Comparison of ENCODE assay signal across 9 mouse cellular contexts in genomic region chr19:60468846-60469245, GRCm38 (mm10). TPM values are rescaled to one million over a fixed set of nuclear protein-coding genes. Genes with fewer than 3 reads are reported as not detected.
DNase-seq lines count a peak whose midpoint lies in the region; ATAC-seq and TF ChIP-seq lines count a peak whose summit lies in the region.
"Had no signal": no experiment of that assay in that cellular context is flagged by ENCODE, and none has a peak within 500 bp of the region (broad histone marks: within the 10 kb centered on the region; RNA-seq: fewer than 3 reads in every experiment).

No protein-coding gene starts in this region.

- no peak overlapping the region for H3K9ac ChIP-seq in forebrain, embryonic 15.5 days (replicated peaks)
- H3K9ac ChIP-seq in liver, embryonic 11.5 days (ENCODE audit: low read depth, low read length), result no peak overlapping the region
- no peak overlapping the region for H3K9ac ChIP-seq in neural tube, embryonic 15.5 days (replicated peaks)

- peak overlapping the region; percentile 59 for H3K4me2 ChIP-seq in forebrain, embryonic 15.5 days (replicated peaks)
- no peak overlapping the region for H3K4me2 ChIP-seq in liver, embryonic 11.5 days
- peak overlapping the region; percentile 68 for H3K4me2 ChIP-seq in neural tube, embryonic 15.5 days

- H3K4me3 ChIP-seq in heart, embryonic 10.5 days, result no peak overlapping the region
- peak overlapping the region; percentile 38 for H3K4me3 ChIP-seq in forebrain, embryonic 15.5 days
- H3K4me3 ChIP-seq in liver, embryonic 11.5 days (ENCODE audit: low read depth, low read length), result no peak overlapping the region
- H3K4me3 ChIP-seq in neural tube, embryonic 15.5 days (replicated peaks), result peak overlapping the region; percentile 42
- H3K4me3 ChIP-seq in left cerebral cortex, adult 2 months, result no peak overlapping the region

- no peak for TF ChIP-seq CTCF in left cerebral cortex, adult 2 months (IDR thresholded peaks at IDR 0.05)

- H3K9me3 ChIP-seq in heart, embryonic 10.5 days, result no peaks in the 10 kb centered on the region
- no peaks in the 10 kb centered on the region for H3K9me3 ChIP-seq in forebrain, embryonic 15.5 days
- no peaks in the 10 kb centered on the region for H3K9me3 ChIP-seq in liver, embryonic 11.5 days (ENCODE audit: control insufficient read depth, low read length)
- H3K9me3 ChIP-seq in neural tube, embryonic 15.5 days (replicated peaks), result no peaks in the 10 kb centered on the region

- H3K27ac ChIP-seq in heart, embryonic 10.5 days, result no peak overlapping the region
- no peak overlapping the region for H3K27ac ChIP-seq in forebrain, embryonic 15.5 days (replicated peaks)
- no peak overlapping the region for H3K27ac ChIP-seq in liver, embryonic 11.5 days (ENCODE audit: low read depth, low read length)
- no peak overlapping the region for H3K27ac ChIP-seq in neural tube, embryonic 15.5 days (replicated peaks)
- no peak overlapping the region for H3K27ac ChIP-seq in left cerebral cortex, adult 2 months

- intact Hi-C loops in left cerebral cortex, adult 2 months (cut with DNase I), result no loop called here

- H3K36me3 ChIP-seq in heart, embryonic 10.5 days, result no peaks in the 10 kb centered on the region
- H3K36me3 ChIP-seq in forebrain, embryonic 15.5 days, result no peaks in the 10 kb centered on the region
- no peaks in the 10 kb centered on the region for H3K36me3 ChIP-seq in liver, embryonic 11.5 days (ENCODE audit: control insufficient read depth, insufficient read depth, low read length)
- H3K36me3 ChIP-seq in neural tube, embryonic 15.5 days, result no peaks in the 10 kb centered on the region

- peaks cover 57% of the 10 kb centered on the region for H3K27me3 ChIP-seq in heart, embryonic 10.5 days (ENCODE audit: insufficient read depth, poor library complexity, severe bottlenecking)
- H3K27me3 ChIP-seq in forebrain, embryonic 15.5 days, result peaks cover 72% of the 10 kb centered on the region
- H3K27me3 ChIP-seq in liver, embryonic 11.5 days (replicated peaks; ENCODE audit: control insufficient read depth, insufficient read depth, low read length), result peaks cover 36% of the 10 kb centered on the region
- peaks cover 40% of the 10 kb centered on the region for H3K27me3 ChIP-seq in neural tube, embryonic 15.5 days (replicated peaks)

- DNase-seq in heart, embryonic 10.5 days (ENCODE audit: low spot score), result peak; percentile 80
- DNase-seq in heart, adult 9 months (ENCODE audit: low spot score in 2 of 2), result no peak
- peak; percentile 58 for DNase-seq in ZHBTc4 (ENCODE audit: low read depth, low spot score)
- DNase-seq in liver, embryonic 11.5 days (ENCODE audit: low spot score), result peak; percentile 54
- DNase-seq in left cerebral cortex, adult 2 months (ENCODE audit: extremely low spot score in 1 of 2, low spot score in 2 of 2), result no peak
- no peak for DNase-seq in left cerebral cortex, adult 11 months (ENCODE audit: low spot score)

- H3K4me1 ChIP-seq in heart, embryonic 10.5 days, result peaks cover 11% of the 10 kb centered on the region
- H3K4me1 ChIP-seq in forebrain, embryonic 15.5 days, result peaks cover 40% of the 10 kb centered on the region
- H3K4me1 ChIP-seq in liver, embryonic 11.5 days (replicated peaks; ENCODE audit: control insufficient read depth, insufficient read depth, low read length), result 0 out of 2 replicates have a peak, but pooled peaks cover 3% of the 10 kb centered on the region
- H3K4me1 ChIP-seq in neural tube, embryonic 15.5 days, result peaks cover 30% of the 10 kb centered on the region

- no peak for ATAC-seq in forebrain, embryonic 15.5 days (replicated peaks)
- no peak for ATAC-seq in liver, embryonic 11.5 days (replicated peaks; ENCODE audit: low FRiP score)
- no peak for ATAC-seq in neural tube, embryonic 15.5 days (ENCODE audit: low FRiP score)

- 1% methylated on average over 10 of the region's 10 CpGs for WGBS in heart, embryonic 10.5 days
- WGBS in forebrain, embryonic 15.5 days, result 2% methylated on average over 10 of the region's 10 CpGs
- WGBS in liver, embryonic 11.5 days, result 1% methylated on average over 10 of the region's 10 CpGs
- 1% methylated on average over 10 of the region's 10 CpGs for WGBS in neural tube, embryonic 15.5 days

RNA-seq across cellular contexts. Expression of gene Prlhr, which starts 0.7 kb away (rescaled TPM):
- polyA plus RNA-seq in heart, embryonic 10.5 days (2016; fragmentation: Nextera tagmentation; extraction: Ambion mirVana), result not detected in 2 replicates
- polyA plus RNA-seq in forebrain, embryonic 15.5 days (2015; fragmentation: Nextera tagmentation; extraction: Ambion mirVana), result not detected in 2 replicates
- polyA plus RNA-seq in liver, embryonic 11.5 days (2014; fragmentation: Nextera tagmentation; extraction: Ambion mirVana), result not detected in 2 replicates
- polyA plus RNA-seq in neural tube, embryonic 15.5 days (2015; fragmentation: Nextera tagmentation; extraction: Ambion mirVana), result 0.19 and 0.47 TPM in 2 replicates
- total RNA-seq in left cerebral cortex, adult 2 months (2021), result not detected
- total RNA-seq: gastrocnemius, postnatal 4 days had no signal

Comparison
In these comparisons a context has a peak if more than half of its experiments do, and no peak if none do; other contexts are left out.
1. DNase-seq: peak in heart, embryonic 10.5 days (single experiment), ZHBTc4 (single experiment) and liver, embryonic 11.5 days (single experiment); none in heart, adult 9 months (0 of 2), left cerebral cortex, adult 2 months (0 of 2) and left cerebral cortex, adult 11 months (single experiment).
2. H3K4me3 ChIP-seq: peak in forebrain, embryonic 15.5 days (single experiment) and neural tube, embryonic 15.5 days (single experiment); none in heart, embryonic 10.5 days (single experiment), liver, embryonic 11.5 days (single experiment) and left cerebral cortex, adult 2 months (single experiment).